Mouse (Mus musculus): ENCODE measurements around the gene Vmn2r86.
"Not testable (repeated sequence)": the region's sequence is repeated elsewhere in the genome, so short reads cannot be mapped to it uniquely, and the experiment has no call there.

Vmn2r86 gene

DNA sequence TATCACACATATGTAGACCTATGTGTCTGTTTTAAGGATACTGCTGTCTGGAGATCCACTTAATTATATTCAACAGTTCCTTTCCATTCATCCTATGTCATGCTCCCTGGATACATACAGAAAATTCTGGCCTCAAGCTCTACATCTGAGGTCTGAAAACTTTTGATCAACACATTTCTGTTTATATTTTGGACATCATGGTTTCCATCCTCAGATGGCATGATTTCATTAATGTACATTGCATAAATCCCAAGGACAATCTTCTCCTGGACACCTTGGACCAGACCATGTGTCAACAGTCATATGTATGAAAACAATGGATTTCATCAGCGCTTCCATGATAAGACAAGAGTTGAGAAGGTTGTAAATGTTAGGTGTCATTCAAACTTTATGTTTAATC is at the start of gene Vmn2r86:
TSS of gene Vmn2r86 (minus strand) at position 101 of the 400 bp plus-strand sequence.
- not testable (repeated sequence) for DNase-seq (ENCODE audit: low spot score)

GRCm38 (mm10) chr10:130497296-130497695 is 41.4 kb upstream of the Vmn2r86 start, which contains the start of gene Vmn2r87:
TSS of gene Vmn2r87 (minus strand) at chr10:130497396.
- no peak for DNase-seq (ENCODE audit: low spot score)

DNA sequence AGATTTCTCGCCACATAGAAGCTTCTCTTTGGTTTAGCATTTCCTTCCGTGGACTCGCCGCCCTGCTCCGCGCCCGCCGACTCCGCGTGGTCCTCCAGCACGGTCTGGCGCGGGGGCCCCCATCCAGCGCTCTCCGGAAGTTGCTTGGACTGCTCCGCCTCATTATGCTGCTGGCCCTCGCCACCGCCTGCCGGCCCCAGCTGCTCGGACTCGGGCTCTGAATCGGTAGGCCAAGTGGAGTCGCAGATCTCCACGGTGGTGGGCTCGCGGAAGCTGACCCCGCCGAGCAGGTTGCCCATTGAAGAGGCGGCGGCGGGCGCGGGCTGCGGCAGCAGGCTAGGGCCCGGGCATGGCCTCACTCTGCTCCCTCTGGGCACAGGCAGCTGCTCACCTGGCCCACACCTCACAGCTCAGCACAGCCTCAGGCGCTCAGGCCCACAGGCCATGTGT is 14.5 kb upstream of the Vmn2r86 start:
- DNase-seq (ENCODE audit: low spot score) = no peak

GRCm38 (mm10) chr10:130444776-130445175 is 11.1 kb downstream of the Vmn2r86 start:
- no peak for DNase-seq (ENCODE audit: low spot score)

- DNase-seq (ENCODE audit: low spot score) = not testable (repeated sequence)
Measured at GRCm38 (mm10) chr10:130434185-130434898, 21.5 kb downstream of the Vmn2r86 start.

DNA sequence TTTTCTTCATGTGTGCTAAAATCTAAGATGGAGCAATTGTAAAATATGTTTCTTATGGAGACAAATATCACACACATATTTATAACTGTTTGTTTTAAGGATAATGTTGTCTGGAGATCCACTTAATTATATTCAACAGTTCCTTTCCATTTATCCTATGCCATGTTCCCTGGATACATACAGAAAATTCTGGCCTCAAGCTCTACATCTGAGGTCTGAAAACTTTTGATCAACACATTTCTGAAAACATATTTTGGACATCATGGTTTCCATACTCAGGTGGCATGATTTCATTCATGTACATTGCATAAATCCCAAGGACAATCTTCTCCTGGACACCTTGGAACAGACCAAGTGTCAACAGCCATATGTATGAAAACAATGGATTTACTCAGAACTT is 26.2 kb downstream of the Vmn2r86 start, which contains the start of gene Vmn2r85:
TSS of gene Vmn2r85 (minus strand) at position 101 of the 400 bp plus-strand sequence.
- DNase-seq (ENCODE audit: low spot score) = not testable (repeated sequence)

GRCm38 (mm10) chr10:130422368-130422767 is 33.5 kb downstream of the Vmn2r86 start:
- not testable (repeated sequence) for DNase-seq (ENCODE audit: low spot score)

DNA sequence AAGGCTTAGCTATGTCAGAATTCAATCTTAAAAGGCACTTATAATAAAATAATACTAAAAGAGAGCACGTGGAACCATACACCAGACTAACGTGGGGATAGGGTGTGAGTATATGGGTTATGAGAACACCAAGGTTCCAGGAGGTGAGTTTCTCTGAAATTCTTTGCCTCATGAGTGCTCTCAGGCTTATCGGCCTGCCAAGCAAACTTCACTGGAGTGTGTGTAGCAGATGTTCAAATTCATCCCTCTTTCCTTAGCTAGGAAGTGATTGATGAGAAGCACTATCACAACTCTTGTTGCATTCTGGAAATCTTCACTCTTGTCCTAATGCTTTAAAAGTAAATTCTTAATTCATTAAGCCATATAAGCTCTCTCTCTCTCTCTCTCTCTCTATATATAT is 35.4 kb downstream of the Vmn2r86 start:
- DNase-seq (ENCODE audit: low spot score) = no peak

DNA sequence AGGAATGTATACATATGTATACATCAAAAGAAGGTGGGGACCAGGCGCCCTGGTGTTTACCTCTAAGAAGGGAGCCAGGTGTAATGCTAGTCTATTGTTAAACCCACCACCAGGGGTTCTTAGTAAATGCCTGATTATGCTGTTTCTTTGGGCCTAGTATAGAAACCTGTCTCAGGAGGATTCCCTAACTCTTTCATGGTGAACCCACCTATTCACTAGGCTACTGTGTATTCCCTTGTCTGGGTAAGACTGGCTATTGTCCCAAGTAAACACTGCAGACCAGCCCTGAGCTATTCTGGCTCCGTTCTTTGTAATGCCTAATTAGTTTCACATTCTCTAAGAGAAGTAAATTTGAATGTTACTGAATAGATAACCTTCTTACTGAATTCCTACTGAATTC is 35.9 kb downstream of the Vmn2r86 start:
- DNase-seq (ENCODE audit: low spot score) = not testable (repeated sequence)

GRCm38 (mm10) chr10:130416352-130416751 is 39.5 kb downstream of the Vmn2r86 start:
- not testable (repeated sequence) for DNase-seq (ENCODE audit: low spot score)

GRCm38 (mm10) chr10:130412167-130412698 is 43.6 kb downstream of the Vmn2r86 start:
- not testable (repeated sequence) for DNase-seq (ENCODE audit: low spot score)

DNA sequence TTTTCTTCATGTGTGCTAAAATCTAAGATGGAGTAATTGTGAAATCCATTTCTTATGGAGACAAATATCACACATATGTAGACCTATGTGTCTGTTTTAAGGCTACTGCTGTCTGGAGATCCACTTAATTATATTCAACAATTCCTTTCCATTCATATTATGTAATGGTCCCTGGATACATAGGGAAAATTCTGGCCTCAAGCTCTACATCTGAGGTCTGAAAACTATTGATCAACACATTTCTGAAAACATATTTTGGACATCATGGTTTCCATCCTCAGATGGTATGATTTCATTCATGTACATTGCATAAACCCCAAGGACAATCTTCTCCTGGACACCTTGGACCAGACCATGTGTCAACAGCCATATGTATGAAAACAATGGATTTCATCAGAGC is 61.6 kb downstream of the Vmn2r86 start, which contains the start of gene Vmn2r84:
TSS of gene Vmn2r84 (minus strand) at position 101 of the 400 bp plus-strand sequence.
- DNase-seq (ENCODE audit: low spot score) = no peak
